Comparison of ENCODE assay signal across 23 mouse cellular contexts in genomic region chr16:8311996-8312395, GRCm38 (mm10).
DNase-seq lines count a peak whose midpoint lies in the region; ATAC-seq lines count a peak whose summit lies in the region.
"Had no signal": no experiment of that assay in that cellular context is flagged by ENCODE, and none has a peak within 500 bp of the region (broad histone marks: within the 10 kb centered on the region; RNA-seq: fewer than 3 reads in every experiment).

No protein-coding gene starts in this region.

- H3K9me3 ChIP-seq in hindbrain, embryonic 10.5 days: no peaks in the 10 kb centered on the region
- no peaks in the 10 kb centered on the region for H3K9me3 ChIP-seq in hindbrain, embryonic 11.5 days (ENCODE audit: control insufficient read depth, low read length)
- H3K9me3 ChIP-seq: embryonic facial prominence, embryonic 13.5 days; stomach, embryonic 15.5 days had no signal

- H3K4me3 ChIP-seq in hindbrain, embryonic 10.5 days: no peak overlapping the region
- H3K4me3 ChIP-seq in hindbrain, embryonic 11.5 days (ENCODE audit: low read depth, low read length): no peak overlapping the region
- H3K4me3 ChIP-seq: embryonic facial prominence, embryonic 13.5 days; stomach, embryonic 15.5 days had no signal

- DNase-seq in cerebellum, postnatal 10 days: peak; percentile 44 to 65
- peak; percentile 16 for DNase-seq in hindbrain, embryonic 10.5 days (ENCODE audit: low spot score)
- no peak for DNase-seq in hindbrain, embryonic 11.5 days (ENCODE audit: low spot score)
- DNase-seq in thymus, postnatal 36 days: peak; percentile 5 to 11
- no peak for DNase-seq in thymus, postnatal 25 days
- DNase-seq in retina, postnatal 1 day: peak; percentile 29
- DNase-seq in ovary, postnatal 10 days (ENCODE audit: low spot score): no peak
- DNase-seq: adrenal gland, postnatal 10 days; cerebellum, adult 11 months; cerebellum, postnatal 36 days; gastrocnemius, postnatal 10 days; heart, adult 18-20 months; heart, postnatal 4 days; liver; thymus, adult 18-20 months had no signal

- ATAC-seq in cerebellum, adult (ENCODE audit: insufficient number of reproducible peaks, low FRiP score, low TSS enrichment): no peak
- no peak for ATAC-seq in hindbrain, embryonic 11.5 days (ENCODE audit: low FRiP score)
- ATAC-seq: activated CD4-positive, CD25-positive, alpha-beta regulatory T cell, adult 4 months; intestine, embryonic 16.5 days; lung, postnatal 0 days; Patski had no signal

- no peaks in the 10 kb centered on the region for H3K36me3 ChIP-seq in hindbrain, embryonic 10.5 days
- H3K36me3 ChIP-seq in hindbrain, embryonic 11.5 days (ENCODE audit: control insufficient read depth, insufficient read depth, low read length): no peaks in the 10 kb centered on the region
- H3K36me3 ChIP-seq: embryonic facial prominence, embryonic 13.5 days; stomach, embryonic 15.5 days had no signal

- 59% methylated on average over 7 of the region's 7 CpGs for WGBS in hindbrain, embryonic 10.5 days
- 54% methylated on average over 7 of the region's 7 CpGs for WGBS in hindbrain, embryonic 11.5 days

- no peak overlapping the region for H3K9ac ChIP-seq in hindbrain, embryonic 11.5 days (ENCODE audit: low read depth, low read length)
- H3K9ac ChIP-seq: embryonic facial prominence, embryonic 13.5 days; stomach, embryonic 15.5 days had no signal

- H3K27me3 ChIP-seq in hindbrain, embryonic 10.5 days (ENCODE audit: insufficient read depth, poor library complexity, severe bottlenecking): no peaks in the 10 kb centered on the region
- H3K27me3 ChIP-seq in hindbrain, embryonic 11.5 days (ENCODE audit: control insufficient read depth, insufficient read depth, low read length): no peaks in the 10 kb centered on the region
- H3K27me3 ChIP-seq: embryonic facial prominence, embryonic 13.5 days; stomach, embryonic 15.5 days had no signal

- H3K27ac ChIP-seq in hindbrain, embryonic 10.5 days: no peak overlapping the region
- no peak overlapping the region for H3K27ac ChIP-seq in hindbrain, embryonic 11.5 days (ENCODE audit: low read depth, low read length)
- H3K27ac ChIP-seq: embryonic facial prominence, embryonic 13.5 days; kidney, postnatal 0 days; stomach, embryonic 15.5 days had no signal

- H3K4me1 ChIP-seq in hindbrain, embryonic 10.5 days (replicated peaks): 0 out of 2 replicates have a peak, but pooled peaks cover 5% of the 10 kb centered on the region
- no peaks in the 10 kb centered on the region for H3K4me1 ChIP-seq in hindbrain, embryonic 11.5 days (replicated peaks; ENCODE audit: control insufficient read depth, insufficient read depth, low read length)
- H3K4me1 ChIP-seq: embryonic facial prominence, embryonic 13.5 days; stomach, embryonic 15.5 days had no signal

- no peak overlapping the region for H3K4me2 ChIP-seq in hindbrain, embryonic 11.5 days (replicated peaks; ENCODE audit: low read depth, low read length)
- H3K4me2 ChIP-seq: embryonic facial prominence, embryonic 13.5 days; stomach, embryonic 15.5 days had no signal

Comparison
In these comparisons a context has a peak if more than half of its experiments do, and no peak if none do; other contexts are left out.
1. DNase-seq: peak in cerebellum, postnatal 10 days (2 of 2), hindbrain, embryonic 10.5 days (single experiment), thymus, postnatal 36 days (2 of 2) and retina, postnatal 1 day (single experiment); none in hindbrain, embryonic 11.5 days (single experiment), thymus, postnatal 25 days (single experiment) and ovary, postnatal 10 days (single experiment).